Mouse (Mus musculus) layer of hippocampus, postnatal 10 days (tissue): ENCODE measurements at regions not wholly inside any gene's neighbourhood (a gene's known extent, or its start where the extent isn't known, plus 50 kb on each side); places are given as distances from the start of the nearest gene placed in this dataset.

ENCODE experiments used
- DNase-seq, 2 experiments: peaks; one replicate each; pipeline ENCODE4 v3.0.0; 2021; ENCODE audit warnings: low spot score in 2 of 2

- no peak for DNase-seq
Measured at GRCm38 (mm10) chr1:61135597-61136545, 158.1 kb downstream of the Icos start.

- no peak for DNase-seq
Measured at GRCm38 (mm10) chr1:61137210-61137885, 159.6 kb downstream of the Icos start.

- DNase-seq = no peak
Measured at GRCm38 (mm10) chr1:61137954-61138353, 160.2 kb downstream of the Icos start.

- DNase-seq = peak; percentile 73 to 79
Measured at GRCm38 (mm10) chr1:61139291-61139983, 161.7 kb downstream of the Icos start.

- DNase-seq = no peak
Measured at GRCm38 (mm10) chr1:61139984-61140648, 162.4 kb downstream of the Icos start.

- DNase-seq = no peak
Measured at GRCm38 (mm10) chr1:61140870-61141591, 163.3 kb downstream of the Icos start.

- no peak for DNase-seq
Measured at GRCm38 (mm10) chr1:61141592-61141930, 163.8 kb downstream of the Icos start.

- no peak for DNase-seq
Measured at GRCm38 (mm10) chr1:61141952-61142351, 164.2 kb downstream of the Icos start.

- no peak for DNase-seq
Measured at GRCm38 (mm10) chr1:61143030-61143753, 165.5 kb downstream of the Icos start.

- DNase-seq = no peak
Measured at GRCm38 (mm10) chr1:61143754-61144066, 166.0 kb downstream of the Icos start.

- no peak for DNase-seq
Measured at GRCm38 (mm10) chr1:61145013-61145412, 167.3 kb downstream of the Icos start.

GRCm38 (mm10) chr1:61145572-61145971 lies 167.8 kb downstream of the Icos start:
- no peak for DNase-seq

GRCm38 (mm10) chr1:61146222-61146723 lies 168.5 kb downstream of the Icos start:
- DNase-seq = peak in 1 of 2 experiments; percentile 29

- DNase-seq = no peak
Measured at GRCm38 (mm10) chr1:61151742-61152141, 174.0 kb downstream of the Icos start.

GRCm38 (mm10) chr1:61152157-61152556 lies 174.4 kb downstream of the Icos start:
- DNase-seq = no peak

GRCm38 (mm10) chr1:61154216-61154615 lies 176.5 kb downstream of the Icos start:
- no peak for DNase-seq

GRCm38 (mm10) chr1:61157271-61157670 lies 179.5 kb downstream of the Icos start:
- DNase-seq = no peak

- no peak for DNase-seq
Measured at GRCm38 (mm10) chr1:61160505-61160904, 182.8 kb downstream of the Icos start.

GRCm38 (mm10) chr1:61164271-61164670 lies 186.5 kb downstream of the Icos start:
- no peak for DNase-seq

GRCm38 (mm10) chr1:61171941-61172340 lies 194.2 kb downstream of the Icos start:
- no peak for DNase-seq
